ENCODE assay signal across 8 mouse cellular contexts in the genomic region with DNA sequence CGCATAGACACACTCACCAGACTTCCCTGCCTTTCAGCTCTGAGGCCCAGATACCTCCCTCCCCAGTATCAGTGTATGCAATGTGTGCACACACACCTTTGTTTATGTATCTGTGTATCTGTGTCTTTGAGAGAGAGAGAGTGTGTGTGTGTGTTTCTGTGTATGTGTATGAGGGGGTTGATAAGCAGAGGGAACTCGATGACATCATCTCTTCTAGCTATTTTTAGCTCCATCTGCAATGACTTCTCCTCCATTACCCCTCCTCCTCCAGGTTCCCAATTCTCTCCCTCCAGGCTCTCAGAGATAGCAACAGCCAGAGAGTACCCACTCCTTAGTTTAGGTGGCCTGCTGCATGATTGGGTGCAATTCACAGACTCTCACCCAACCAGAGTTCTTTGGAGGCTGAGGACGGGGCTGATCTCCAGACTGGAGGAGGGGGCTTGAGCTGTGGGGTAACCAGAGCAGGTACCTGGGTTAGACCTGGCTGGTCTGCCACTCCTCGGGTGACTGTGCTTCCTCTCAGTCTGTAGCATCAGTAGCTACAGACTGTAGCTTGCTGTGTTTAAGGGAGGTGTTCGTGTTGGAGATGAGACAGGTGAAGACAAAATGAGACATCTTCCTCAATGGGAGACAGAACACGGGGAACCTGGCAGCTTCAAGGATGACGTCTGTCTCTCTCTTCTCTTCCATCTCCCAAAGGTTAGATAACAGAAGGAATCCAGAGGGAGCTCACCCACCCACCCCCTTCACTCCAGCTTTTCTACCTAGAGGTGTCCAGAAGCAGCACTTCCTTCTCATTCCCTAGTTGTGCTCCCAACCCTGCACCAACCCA. TPM values are rescaled to one million over a fixed set of nuclear protein-coding genes. Genes with fewer than 3 reads are reported as not detected.
A peak's percentile ranks its signal among the peaks of the same experiment; 100 is the strongest.
DNase-seq lines count a peak whose midpoint lies in the region; ATAC-seq and TF ChIP-seq lines count a peak whose summit lies in the region.

No protein-coding gene starts in this region.

- no peaks in the 10 kb centered on the region for H3K27me3 ChIP-seq in liver, adult 2 months (ENCODE audit: control insufficient read depth, insufficient read depth, low read length)
- H3K27me3 ChIP-seq in cerebellum, adult 2 months (ENCODE audit: control insufficient read depth, insufficient read depth, low read length) = no peaks in the 10 kb centered on the region
- H3K27me3 ChIP-seq in heart, embryonic 13.5 days (replicated peaks) = no peaks in the 10 kb centered on the region
- H3K27me3 ChIP-seq in liver, embryonic 12.5 days (replicated peaks) = peaks cover 21% of the 10 kb centered on the region

- H3K36me3 ChIP-seq in liver, adult 2 months (ENCODE audit: control insufficient read depth, insufficient read depth, low read length) = no peaks in the 10 kb centered on the region
- H3K36me3 ChIP-seq in heart, embryonic 13.5 days = no peaks in the 10 kb centered on the region
- no peaks in the 10 kb centered on the region for H3K36me3 ChIP-seq in liver, embryonic 12.5 days

- no peaks in the 10 kb centered on the region for H3K79me2 ChIP-seq in liver, adult 2 months (ENCODE audit: control insufficient read depth, insufficient read depth, low read length)

- H3K9ac ChIP-seq in liver, adult 2 months (ENCODE audit: low read depth, low read length) = no peak overlapping the region
- peak overlapping the region; percentile 70 for H3K9ac ChIP-seq in heart, embryonic 13.5 days
- no peak overlapping the region for H3K9ac ChIP-seq in liver, embryonic 12.5 days

- no peak for DNase-seq in liver, adult 2 months (ENCODE audit: extremely low read depth, low read depth, low spot score)
- DNase-seq in liver = no peak
- peak; percentile 88 to 91 for DNase-seq in cerebellum, adult 2 months
- peak; percentile 71 to 86 for DNase-seq in right cerebral cortex, postnatal 10 days (ENCODE audit: low spot score in 2 of 2)
- DNase-seq in thymus, postnatal 10 days (ENCODE audit: low spot score in 2 of 2) = no peak
- no peak for DNase-seq in kidney, adult 11 months

- peaks cover 2% of the 10 kb centered on the region; the same call in 1 of the 2 replicates for H3K4me1 ChIP-seq in liver, adult 2 months (ENCODE audit: control insufficient read depth, insufficient read depth, low read length)
- H3K4me1 ChIP-seq in cerebellum, adult 2 months (ENCODE audit: control insufficient read depth, insufficient read depth, low read length) = peaks cover 27% of the 10 kb centered on the region
- H3K4me1 ChIP-seq in heart, embryonic 13.5 days = peaks cover 46% of the 10 kb centered on the region
- peaks cover 29% of the 10 kb centered on the region for H3K4me1 ChIP-seq in liver, embryonic 12.5 days

- ATAC-seq in heart, embryonic 13.5 days (ENCODE audit: extremely low read depth, insufficient number of reproducible peaks, low FRiP score, low TSS enrichment) = peak; percentile 19; the same call in 1 of the 2 replicates
- peak; percentile 86 for ATAC-seq in liver, embryonic 12.5 days

- peak overlapping the region; percentile 61 for H3K4me2 ChIP-seq in heart, embryonic 13.5 days
- peak overlapping the region; percentile 44 for H3K4me2 ChIP-seq in liver, embryonic 12.5 days

- TF ChIP-seq POLR2A in liver, adult 2 months (IDR thresholded peaks at IDR 0.05; ENCODE audit: extremely low read depth, insufficient read depth, low read length) = no peak
- TF ChIP-seq POLR2A in cerebellum, adult 2 months (IDR thresholded peaks at IDR 0.05; ENCODE audit: borderline replicate concordance, insufficient read depth, low read length) = peak; percentile 63; the same call in 1 of the 2 replicates

- H3K4me3 ChIP-seq in liver, adult 2 months (ENCODE audit: insufficient read depth, low read depth, low read length) = no peak overlapping the region
- peak overlapping the region; percentile 82 for H3K4me3 ChIP-seq in cerebellum, adult 2 months (replicated peaks; ENCODE audit: insufficient read depth, low read depth, low read length)
- peak overlapping the region; percentile 21 for H3K4me3 ChIP-seq in heart, embryonic 13.5 days
- no peak overlapping the region for H3K4me3 ChIP-seq in liver, embryonic 12.5 days

- 59% methylated on average over 7 of the region's 7 CpGs for WGBS in liver, adult 2 months
- 12% methylated on average over 7 of the region's 7 CpGs for WGBS in cerebellum, adult 2 months
- 30% methylated on average over 7 of the region's 7 CpGs for WGBS in heart, embryonic 13.5 days
- 19% methylated on average over 7 of the region's 7 CpGs for WGBS in liver, embryonic 12.5 days (ENCODE audit: insufficient replicate concordance)

- H3K9me3 ChIP-seq in heart, embryonic 13.5 days = no peaks in the 10 kb centered on the region
- H3K9me3 ChIP-seq in liver, embryonic 12.5 days (replicated peaks) = no peaks in the 10 kb centered on the region

- H3K27ac ChIP-seq in liver, adult 2 months (replicated peaks; ENCODE audit: insufficient read depth, low read depth, low read length) = peak overlapping the region; percentile 77; the same call in 1 of the 2 replicates
- H3K27ac ChIP-seq in cerebellum, adult 2 months (ENCODE audit: insufficient read depth, low read length) = peak overlapping the region; percentile 99
- peak overlapping the region; percentile 89 for H3K27ac ChIP-seq in heart, embryonic 13.5 days (replicated peaks)
- H3K27ac ChIP-seq in liver, embryonic 12.5 days = peak overlapping the region; percentile 65

- TF ChIP-seq CTCF in liver, adult 2 months (IDR thresholded peaks at IDR 0.05; ENCODE audit: low read depth, low read length) = no peak
- no peak for TF ChIP-seq CTCF in cerebellum, adult 2 months (IDR thresholded peaks at IDR 0.05; ENCODE audit: borderline replicate concordance, insufficient read depth, low read depth, low read length)

RNA-seq across cellular contexts. Expression of a gene that starts 2.7 kb away (rescaled TPM):
- not detected in 2 replicates for total RNA-seq in liver, adult 2 months (2014; rRNA removed)
- polyA plus RNA-seq in liver, adult 2 months (2012; rRNA removed) = not detected in 2 replicates
- not detected in 2 replicates for polyA plus RNA-seq in cerebellum, adult 2 months (2012; rRNA removed)
- not detected in 2 replicates for polyA plus RNA-seq in heart, embryonic 13.5 days (2015; fragmentation: Nextera tagmentation; extraction: Ambion mirVana)
- not detected in 2 replicates for polyA plus RNA-seq in liver, embryonic 12.5 days (2016; fragmentation: Nextera tagmentation; extraction: Ambion mirVana)

RNA-seq across cellular contexts. Expression of a gene that starts 2.8 kb away (rescaled TPM):
- total RNA-seq in liver, adult 2 months (2014; rRNA removed) = not detected in 2 replicates
- polyA plus RNA-seq in liver, adult 2 months (2012; rRNA removed) = not detected in 2 replicates
- polyA plus RNA-seq in cerebellum, adult 2 months (2012; rRNA removed) = not detected in 2 replicates
- not detected in 2 replicates for polyA plus RNA-seq in heart, embryonic 13.5 days (2015; fragmentation: Nextera tagmentation; extraction: Ambion mirVana)
- polyA plus RNA-seq in liver, embryonic 12.5 days (2016; fragmentation: Nextera tagmentation; extraction: Ambion mirVana) = not detected in 2 replicates

RNA-seq across cellular contexts. Expression of a gene that starts 8.5 kb away (rescaled TPM):
- 0.09 TPM in 1 of 2 replicates, not detected in the other for total RNA-seq in liver, adult 2 months (2014; rRNA removed)
- 0.27 TPM in 1 of 2 replicates, not detected in the other for polyA plus RNA-seq in liver, adult 2 months (2012; rRNA removed)
- 0.47 and 0.67 TPM in 2 replicates for polyA plus RNA-seq in cerebellum, adult 2 months (2012; rRNA removed)
- 0.22 and 0.45 TPM in 2 replicates for polyA plus RNA-seq in heart, embryonic 13.5 days (2015; fragmentation: Nextera tagmentation; extraction: Ambion mirVana)
- not detected in 2 replicates for polyA plus RNA-seq in liver, embryonic 12.5 days (2016; fragmentation: Nextera tagmentation; extraction: Ambion mirVana)

RNA-seq across cellular contexts. Expression of a gene that starts 24.8 kb away (rescaled TPM):
- total RNA-seq in liver, adult 2 months (2014; rRNA removed) = 0.18 and 0.27 TPM in 2 replicates
- polyA plus RNA-seq in liver, adult 2 months (2012; rRNA removed) = 0.12 and 0.87 TPM in 2 replicates
- 42.5 and 45.3 TPM in 2 replicates for polyA plus RNA-seq in cerebellum, adult 2 months (2012; rRNA removed)
- 1.8 and 2.1 TPM in 2 replicates for polyA plus RNA-seq in heart, embryonic 13.5 days (2015; fragmentation: Nextera tagmentation; extraction: Ambion mirVana)
- polyA plus RNA-seq in liver, embryonic 12.5 days (2016; fragmentation: Nextera tagmentation; extraction: Ambion mirVana) = 0.44 and 0.53 TPM in 2 replicates

RNA-seq across cellular contexts. Expression of a gene that starts 45.5 kb away (rescaled TPM):
- total RNA-seq in liver, adult 2 months (2014; rRNA removed) = 1.0 and 1.4 TPM in 2 replicates
- polyA plus RNA-seq in liver, adult 2 months (2012; rRNA removed) = 1.3 and 1.7 TPM in 2 replicates
- 90.6 and 105 TPM in 2 replicates for polyA plus RNA-seq in cerebellum, adult 2 months (2012; rRNA removed)
- polyA plus RNA-seq in heart, embryonic 13.5 days (2015; fragmentation: Nextera tagmentation; extraction: Ambion mirVana) = 12.1 and 14.0 TPM in 2 replicates
- 2.2 and 2.7 TPM in 2 replicates for polyA plus RNA-seq in liver, embryonic 12.5 days (2016; fragmentation: Nextera tagmentation; extraction: Ambion mirVana)

Comparison
In these comparisons a context has a peak if more than half of its experiments do, and no peak if none do; other contexts are left out.
1. DNase-seq: peak in cerebellum, adult 2 months (2 of 2) and right cerebral cortex, postnatal 10 days (2 of 2); none in liver, adult 2 months (single experiment), liver (single experiment), thymus, postnatal 10 days (0 of 2) and kidney, adult 11 months (single experiment).
2. H3K4me3 ChIP-seq: peak in cerebellum, adult 2 months (single experiment) and heart, embryonic 13.5 days (single experiment); none in liver, adult 2 months (single experiment) and liver, embryonic 12.5 days (single experiment).
3. Peak in every context shown above with its lines, with median percentiles within 50 percentile points of each other: H3K27ac ChIP-seq.